Mouse (Mus musculus): ENCODE measurements around the gene Atg101.

DNA sequence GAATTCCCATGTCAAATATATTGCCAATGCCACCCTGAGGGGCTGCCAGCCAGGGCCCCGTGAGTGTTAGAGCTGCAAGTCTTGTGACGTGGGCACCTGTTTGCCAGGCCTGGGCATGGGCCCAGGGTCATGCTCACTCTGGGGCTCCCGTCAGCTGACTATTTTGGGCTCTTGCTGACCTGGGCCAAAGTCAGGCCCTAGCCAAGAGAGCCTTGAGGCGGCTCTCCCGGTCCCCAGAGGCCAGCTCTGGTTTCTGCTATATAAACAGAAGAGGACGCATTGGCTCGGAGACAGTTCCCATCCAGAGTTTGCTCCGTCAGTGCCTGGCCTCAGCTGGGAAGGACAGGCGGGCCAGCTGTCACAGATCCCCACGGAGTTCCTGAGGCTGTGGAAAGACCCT, 23.7 kb upstream of the Atg101 start:
- TF ChIP-seq POLR2A (IDR thresholded peaks at IDR 0.05; ENCODE audit: insufficient read length, low read depth) = peak; percentile 54
- peak; percentile 10 for TF ChIP-seq USF1 (IDR thresholded peaks at IDR 0.05; ENCODE audit: low read depth)
- peak; percentile 27 for TF ChIP-seq TCF12 (IDR thresholded peaks at IDR 0.05; ENCODE audit: insufficient read depth, poor library complexity, severe bottlenecking)
- no peak for TF ChIP-seq CEBPB (IDR thresholded peaks at IDR 0.05; ENCODE audit: insufficient read depth, poor library complexity, severe bottlenecking)
- TF ChIP-seq MAX (IDR thresholded peaks at IDR 0.05; ENCODE audit: low read depth) = no peak
- peak; percentile 22 for TF ChIP-seq POLR2AphosphoS2 (IDR thresholded peaks at IDR 0.05; ENCODE audit: insufficient read length, low read depth)
- no peak for TF ChIP-seq E2F4 (IDR thresholded peaks at IDR 0.05; ENCODE audit: insufficient read depth)
- TF ChIP-seq MYOD1 (IDR thresholded peaks at IDR 0.05; ENCODE audit: control insufficient read depth in 1 of 3, insufficient read length in 2 of 3, low read depth in 2 of 3) = peak; percentile 32 to 81 (median 77)
- peak; percentile 30 to 84 (median 53) for TF ChIP-seq MYOG (IDR thresholded peaks at IDR 0.05; ENCODE audit: control insufficient read depth in 1 of 3, insufficient read depth in 1 of 3, insufficient read length in 2 of 3, low read depth in 2 of 3)
- no peak for TF ChIP-seq SRF (IDR thresholded peaks at IDR 0.05; ENCODE audit: control insufficient read depth, insufficient read length, low read depth)
- no peak for TF ChIP-seq TCF3 (IDR thresholded peaks at IDR 0.05; ENCODE audit: insufficient read length, low read depth)
- no peak for TF ChIP-seq REST (IDR thresholded peaks at IDR 0.05; ENCODE audit: insufficient read depth, insufficient read length)
